Mouse (Mus musculus): Measurements from ENCODE around the gene Ewsr1. TPM values are rescaled to one million over a fixed set of nuclear protein-coding genes. Genes with fewer than 3 reads are reported as not detected.

The Ewsr1 gene
- 141 and 292 TPM in 2 replicates for polyA plus RNA-seq (2012; rRNA removed; ENCODE audit: low replicate concordance)

GRCm38 (mm10) chr11:5098736-5099542 is at the start of gene Ewsr1, which contains the start of gene Rhbdd3:
Ewsr1 (minus strand) TSS chr11:5099266.
Rhbdd3 (plus strand) TSS chr11:5098926.

GRCm38 (mm10) chr11:5065056-5065821 is 33.8 kb downstream of the Ewsr1 start, which contains the start of gene Gas2l1:
Gas2l1 (minus strand) TSS chr11:5065327.

GRCm38 (mm10) chr11:5057856-5058641 is 41.0 kb downstream of the Ewsr1 start, which contains the start of gene Rasl10a:
Rasl10a (plus strand) TSS chr11:5058128.

Other genes starting within 250 kb of the Ewsr1 start
- gene Nf2, start 249.7 kb downstream of the Ewsr1 start, polyA plus RNA-seq (2012; rRNA removed; ENCODE audit: low replicate concordance): 31.9 and 48.6 TPM in 2 replicates
- 27.8 and 38.4 TPM in 2 replicates for gene Nipsnap1, start 225.3 kb downstream of the Ewsr1 start, polyA plus RNA-seq (2012; rRNA removed; ENCODE audit: low replicate concordance)
- 6.8 and 7.5 TPM in 2 replicates for gene Thoc5, start 203.9 kb downstream of the Ewsr1 start, polyA plus RNA-seq (2012; rRNA removed; ENCODE audit: low replicate concordance)
- 0.12 and 0.39 TPM in 2 replicates for gene Nefh, start 151.2 kb downstream of the Ewsr1 start, polyA plus RNA-seq (2012; rRNA removed; ENCODE audit: low replicate concordance)
- 68.3 and 90.7 TPM in 2 replicates for gene Ap1b1, start 112.4 kb downstream of the Ewsr1 start, polyA plus RNA-seq (2012; rRNA removed; ENCODE audit: low replicate concordance)
- 0.49 and 1.2 TPM in 2 replicates for gene Rasl10a, start 41.1 kb downstream of the Ewsr1 start, polyA plus RNA-seq (2012; rRNA removed; ENCODE audit: low replicate concordance)
- 68.8 and 126 TPM in 2 replicates for gene Gas2l1, start 33.9 kb downstream of the Ewsr1 start, polyA plus RNA-seq (2012; rRNA removed; ENCODE audit: low replicate concordance)
- gene Rhbdd3, start 340 bp downstream of the Ewsr1 start, polyA plus RNA-seq (2012; rRNA removed; ENCODE audit: low replicate concordance): 24.6 and 25.3 TPM in 2 replicates
- gene Emid1, start 53.0 kb upstream of the Ewsr1 start, polyA plus RNA-seq (2012; rRNA removed; ENCODE audit: low replicate concordance): 20.0 and 37.4 TPM in 2 replicates
- 8.6 and 9.0 TPM in 2 replicates for gene Kremen1, start 162.3 kb upstream of the Ewsr1 start, polyA plus RNA-seq (2012; rRNA removed; ENCODE audit: low replicate concordance)